8 mouse cellular contexts compared by ENCODE assay signal in genomic region chr7:78924300-78924699, GRCm38 (mm10). TPM values are rescaled to one million over a fixed set of nuclear protein-coding genes. Genes with fewer than 3 reads are reported as not detected.
DNase-seq lines count a peak whose midpoint lies in the region; ATAC-seq lines count a peak whose summit lies in the region.
"Had no signal": no experiment of that assay in that cellular context is flagged by ENCODE, and none has a peak within 500 bp of the region (broad histone marks: within the 10 kb centered on the region; RNA-seq: fewer than 3 reads in every experiment).

No protein-coding gene starts in this region.

- DNase-seq in ES-CJ7 (ENCODE audit: low read depth, low spot score) (peak; percentile 79), adipocyte (ENCODE audit: low spot score) (peak; percentile 83)
- peak; percentile 92 for DNase-seq in embryo, embryonic 10.5 days (ENCODE audit: low spot score)
- DNase-seq in heart, adult 9 months (ENCODE audit: low spot score in 2 of 2) = peak; percentile 31 to 41
- peak; percentile 77 for DNase-seq in layer of hippocampus, adult 11-12 months (ENCODE audit: low spot score)
- DNase-seq in retina, embryonic 14.5 days (ENCODE audit: low spot score) = peak; percentile 96

- no peak overlapping the region for H3K4me3 ChIP-seq in lung, embryonic 16.5 days (ENCODE audit: low read length)
- H3K4me3 ChIP-seq: liver, embryonic 15.5 days had no signal

- peak; percentile 58 for ATAC-seq in lung, embryonic 16.5 days (ENCODE audit: low read depth)

- H3K36me3 ChIP-seq in lung, embryonic 16.5 days (ENCODE audit: control insufficient read depth, insufficient read depth, low read length) = no peaks in the 10 kb centered on the region

- no peak overlapping the region for H3K4me2 ChIP-seq in lung, embryonic 16.5 days (ENCODE audit: low read depth, low read length)
- H3K4me2 ChIP-seq: liver, embryonic 15.5 days had no signal

- no peaks in the 10 kb centered on the region for H3K4me1 ChIP-seq in lung, embryonic 16.5 days (replicated peaks; ENCODE audit: control insufficient read depth, insufficient read depth, low read length)

- no peaks in the 10 kb centered on the region for H3K9me3 ChIP-seq in lung, embryonic 16.5 days (ENCODE audit: control insufficient read depth, low read length)
- H3K9me3 ChIP-seq: liver, embryonic 15.5 days had no signal

- WGBS in lung, embryonic 16.5 days = 8% methylated on average over 6 of the region's 6 CpGs

- H3K27me3 ChIP-seq in lung, embryonic 16.5 days (ENCODE audit: control insufficient read depth, insufficient read depth, low read depth, low read length) = no peaks in the 10 kb centered on the region

- no peak overlapping the region for H3K9ac ChIP-seq in lung, embryonic 16.5 days (ENCODE audit: low read length)
- H3K9ac ChIP-seq: liver, embryonic 15.5 days had no signal

- no peak overlapping the region for H3K27ac ChIP-seq in lung, embryonic 16.5 days (ENCODE audit: low read length)
- H3K27ac ChIP-seq: liver, embryonic 15.5 days had no signal

RNA-seq across cellular contexts. Expression of gene Isg20, which starts 11.1 kb away (rescaled TPM):
- polyA plus RNA-seq in lung, embryonic 16.5 days (2015; fragmentation: Nextera tagmentation; extraction: Ambion mirVana) = 12.8 and 21.5 TPM in 2 replicates

RNA-seq across cellular contexts. Expression of gene Aen, which starts 28.6 kb away (rescaled TPM):
- polyA plus RNA-seq in lung, embryonic 16.5 days (2015; fragmentation: Nextera tagmentation; extraction: Ambion mirVana) = 27.6 TPM in 2 replicates

Comparison
In these comparisons a context has a peak if more than half of its experiments do, and no peak if none do; other contexts are left out.
1. DNase-seq: peak in every context shown above with its lines; median percentile 96 in retina, embryonic 14.5 days; 92 in embryo, embryonic 10.5 days; 83 in adipocyte; 79 in ES-CJ7; 77 in layer of hippocampus, adult 11-12 months; 36 in heart, adult 9 months.